Mouse (Mus musculus) forebrain, embryonic 14.5 days (tissue): Measurements from ENCODE around the gene Sugp1. TPM values are rescaled to one million over a fixed set of nuclear protein-coding genes. Genes with fewer than 3 reads are reported as not detected.

ENCODE experiments used
- ATAC-seq: fragments of 200-750 bp; cut with Nextera tagmentation; 2 replicates; pipeline ENCODE4 v1.8.0; 2017; ENCODE audit warnings: mild to moderate bottlenecking, moderate library complexity
- DNase-seq: peaks from one replicate; pipeline ENCODE4 v3.0.0-alpha.2; 2015; ENCODE audit warnings: low spot score
- H3K27ac ChIP-seq: fragments of 300-500 bp; sonication (generic); 2 replicates; pipeline ENCODE4 v1.5.1; 2014; ENCODE audit warnings: low read depth, mild to moderate bottlenecking, control low read depth, low read length, moderate library complexity
- H3K27me3 ChIP-seq: fragments of 300-500 bp; sonication (generic); replicated peaks from 2 replicates; pipeline ENCODE4 v1.6.1; 2014; ENCODE audit warnings: low read length, control low read depth, mixed read lengths; ENCODE audit not compliant: control insufficient read depth, insufficient read depth
- H3K36me3 ChIP-seq: fragments of 300-500 bp; sonication (generic); 2 replicates; pipeline ENCODE4 v1.6.1; 2014; ENCODE audit warnings: low read length, control low read depth; ENCODE audit not compliant: control insufficient read depth, insufficient read depth
- H3K4me1 ChIP-seq: fragments of 300-500 bp; sonication (generic); 2 replicates; pipeline ENCODE4 v1.6.1; 2014; ENCODE audit warnings: antibody characterized with exemption, low read length, control low read depth; ENCODE audit not compliant: control insufficient read depth, insufficient read depth
- H3K4me2 ChIP-seq: fragments of 300-500 bp; sonication (generic); 2 replicates; pipeline ENCODE4 v1.6.1; 2014; ENCODE audit warnings: mild to moderate bottlenecking, control low read depth, low read length
- H3K4me3 ChIP-seq: fragments of 300-500 bp; sonication (generic); 2 replicates; pipeline ENCODE4 v1.5.1; 2014; ENCODE audit warnings: low read depth, low read length, control low read depth
- H3K9ac ChIP-seq: fragments of 300-500 bp; sonication (generic); 2 replicates; pipeline ENCODE4 v1.6.1; 2014; ENCODE audit warnings: mild to moderate bottlenecking, low read length, control low read depth, moderate library complexity
- H3K9me3 ChIP-seq: fragments of 300-500 bp; sonication (generic); replicated peaks from 2 replicates; pipeline ENCODE4 v1.6.1; 2016; ENCODE audit warnings: low read length, control low read depth, mixed read lengths; ENCODE audit not compliant: control insufficient read depth
- WGBS: fragments of 180-500 bp; shearing (Covaris S2); extraction: QIAGEN DNeasy Blood & Tissue Kit; methylation state at CpG from one replicate; pipeline ENCODE4 v1.1.7; 2014; 5-methylcytosine and 5-hydroxymethylcytosine counted together
- polyA plus RNA-seq: library from polyadenylated mRNA; unstranded; fragments of >200 nt; fragmentation: Nextera tagmentation; extraction: Ambion mirVana; gene quantifications from 2 replicates; pipeline ENCODE4 v1.2.1, GENCODE M21; 2014

Sugp1 gene
- polyA plus RNA-seq, 1 experiment from 2014 or later = 43.5 TPM

- Histone ChIP-seq H3K27ac (no peak overlapping the region), H3K27me3 (no peaks in the 10 kb centered on the region), H3K4me3 (no peak overlapping the region), H3K9ac (no peak overlapping the region), H3K36me3 (peaks cover 42% of the 10 kb centered on the region), H3K4me1 (no peaks in the 10 kb centered on the region), H3K4me2 (no peak overlapping the region), H3K9me3 (no peaks in the 10 kb centered on the region)
- DNase-seq (no peak), ATAC-seq (no peak)
- WGBS = 62% methylated on average over 8 of the region's 8 CpGs
These were observed 30.5 kb downstream of the Sugp1 start for GRCm38 (mm10) chr8:70073120-70073519.

- Histone ChIP-seq H3K4me1 (no peaks in the 10 kb centered on the region), H3K4me2 (no peak overlapping the region), H3K9me3 (no peaks in the 10 kb centered on the region), H3K27ac (no peak overlapping the region), H3K27me3 (no peaks in the 10 kb centered on the region), H3K36me3 (peaks cover 36% of the 10 kb centered on the region), H3K4me3 (no peak overlapping the region), H3K9ac (no peak overlapping the region)
- DNase-seq (no peak), ATAC-seq (no peak)
- 95% methylated on average over 1 of the region's 1 CpGs for WGBS
These were observed 31.1 kb downstream of the Sugp1 start for GRCm38 (mm10) chr8:70073682-70074081.

- Histone ChIP-seq H3K4me2 (no peak overlapping the region), H3K9me3 (no peaks in the 10 kb centered on the region), H3K27ac (no peak overlapping the region), H3K9ac (no peak overlapping the region), H3K4me1 (0 out of 2 replicates have a peak, but pooled peaks cover 2% of the 10 kb centered on the region), H3K27me3 (peaks cover 43% of the 10 kb centered on the region), H3K36me3 (no peaks in the 10 kb centered on the region), H3K4me3 (no peak overlapping the region)
- no peak for ATAC-seq
- WGBS = 92% methylated on average over 2 of the region's 2 CpGs
- DNase-seq = no peak
These were observed 39.4 kb downstream of the Sugp1 start for GRCm38 (mm10) chr8:70081976-70082375.

DNA sequence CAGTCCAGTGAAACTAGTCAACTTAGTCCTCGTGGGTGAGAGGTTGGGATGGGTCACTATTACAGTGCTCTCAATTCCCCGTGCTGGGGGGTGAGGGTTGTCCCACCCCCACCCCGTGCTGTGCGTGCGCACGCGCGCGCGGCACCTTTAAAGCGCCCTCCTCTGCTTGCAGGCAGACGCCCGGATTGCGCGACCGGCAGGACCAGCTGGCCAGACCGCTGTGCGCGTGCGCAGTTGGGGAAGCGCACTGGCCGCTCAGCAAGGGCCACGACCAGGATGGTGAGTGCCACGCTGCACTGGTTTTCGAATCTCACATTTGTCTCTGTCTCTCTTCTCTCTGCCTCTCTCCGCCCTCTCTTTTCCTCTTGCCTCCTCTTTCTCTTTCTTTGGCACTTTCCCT, 40.7 kb downstream of the Sugp1 start, which contains the start of gene Hapln4:
Hapln4 (plus strand) TSS at position 173 of the 400 bp plus-strand sequence.
- Histone ChIP-seq H3K4me1 (peaks cover 6% of the 10 kb centered on the region), H3K4me3 (peak within 1 kb of the TSS; percentile 31), H3K27ac (no peak within 1 kb of the TSS), H3K4me2 (peak within 1 kb of the TSS; percentile 68), H3K36me3 (no peaks in the 10 kb centered on the region), H3K27me3 (peaks cover 57% of the 10 kb centered on the region), H3K9me3 (no peaks in the 10 kb centered on the region), H3K9ac (peak within 1 kb of the TSS; percentile 36)
- DNase-seq (peak; percentile 63), ATAC-seq (no peak)
- WGBS = under 1% methylated on average over 26 of the region's 26 CpGs

- Histone ChIP-seq H3K4me3 (peak overlapping the region; percentile 31), H3K4me2 (peak overlapping the region; percentile 68), H3K4me1 (peaks cover 6% of the 10 kb centered on the region), H3K27me3 (peaks cover 62% of the 10 kb centered on the region), H3K36me3 (no peaks in the 10 kb centered on the region), H3K9ac (peak overlapping the region; percentile 36), H3K27ac (no peak overlapping the region), H3K9me3 (no peaks in the 10 kb centered on the region)
- WGBS = under 1% methylated on average over 71 of the region's 71 CpGs
- ATAC-seq (no peak), DNase-seq (no peak)
These were observed 41.8 kb downstream of the Sugp1 start for GRCm38 (mm10) chr8:70084191-70085065.

DNA sequence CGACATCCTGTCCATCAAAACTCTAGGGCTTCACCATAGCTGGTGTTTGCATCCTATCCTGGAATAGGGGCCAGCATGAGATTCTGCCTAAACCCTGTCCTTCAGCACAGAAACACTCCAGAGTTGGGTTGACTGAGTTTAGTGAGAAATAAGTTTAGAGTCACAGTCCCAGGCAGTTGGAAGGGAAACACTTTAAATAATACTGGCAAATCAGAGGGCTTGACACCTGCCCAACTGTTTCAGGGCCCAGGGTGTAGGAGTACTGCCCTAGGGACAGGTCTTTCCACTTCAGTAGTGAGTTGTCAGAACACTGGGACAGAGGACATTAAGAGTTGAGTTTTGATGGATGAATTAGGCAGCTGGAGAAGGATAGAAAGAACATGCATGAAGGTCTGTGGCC, 43.5 kb downstream of the Sugp1 start:
- Histone ChIP-seq H3K36me3 (no peaks in the 10 kb centered on the region), H3K9me3 (no peaks in the 10 kb centered on the region), H3K27me3 (peaks cover 62% of the 10 kb centered on the region), H3K27ac (no peak overlapping the region), H3K4me2 (no peak overlapping the region), H3K9ac (no peak overlapping the region), H3K4me3 (no peak overlapping the region), H3K4me1 (peaks cover 6% of the 10 kb centered on the region)
- no peak for DNase-seq
- 39% methylated on average over 1 of the region's 1 CpGs for WGBS
- no peak for ATAC-seq

DNA sequence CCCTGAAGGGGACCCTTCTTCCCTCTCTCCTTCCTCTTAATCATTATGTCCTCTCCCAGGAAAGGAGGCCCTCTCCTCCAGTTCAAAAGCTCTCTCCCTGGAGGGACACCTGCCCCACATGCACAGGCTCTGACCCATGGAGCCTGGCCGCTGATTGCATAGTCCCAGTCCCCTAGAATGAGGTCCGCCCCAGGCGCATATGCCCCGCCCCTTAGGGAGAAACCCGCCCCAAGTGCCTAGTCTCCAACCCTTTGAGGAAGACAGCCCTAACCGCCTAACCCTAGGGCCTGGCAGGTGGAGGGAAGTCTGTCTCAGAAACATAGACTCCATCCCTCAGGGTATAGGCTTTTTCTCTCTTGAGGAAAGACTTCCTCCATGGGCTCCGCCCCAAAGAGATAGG, 44.6 kb downstream of the Sugp1 start:
- no peaks in the 10 kb centered on the region for H3K9me3 ChIP-seq
- 4% methylated on average over 7 of the region's 7 CpGs for WGBS
- H3K9ac ChIP-seq = no peak overlapping the region
- peaks cover 6% of the 10 kb centered on the region for H3K4me1 ChIP-seq
- no peak overlapping the region for H3K27ac ChIP-seq
- peaks cover 62% of the 10 kb centered on the region for H3K27me3 ChIP-seq
- no peaks in the 10 kb centered on the region for H3K36me3 ChIP-seq
- ATAC-seq = no peak
- no peak for DNase-seq
- H3K4me2 ChIP-seq = no peak overlapping the region
- no peak overlapping the region for H3K4me3 ChIP-seq

DNA sequence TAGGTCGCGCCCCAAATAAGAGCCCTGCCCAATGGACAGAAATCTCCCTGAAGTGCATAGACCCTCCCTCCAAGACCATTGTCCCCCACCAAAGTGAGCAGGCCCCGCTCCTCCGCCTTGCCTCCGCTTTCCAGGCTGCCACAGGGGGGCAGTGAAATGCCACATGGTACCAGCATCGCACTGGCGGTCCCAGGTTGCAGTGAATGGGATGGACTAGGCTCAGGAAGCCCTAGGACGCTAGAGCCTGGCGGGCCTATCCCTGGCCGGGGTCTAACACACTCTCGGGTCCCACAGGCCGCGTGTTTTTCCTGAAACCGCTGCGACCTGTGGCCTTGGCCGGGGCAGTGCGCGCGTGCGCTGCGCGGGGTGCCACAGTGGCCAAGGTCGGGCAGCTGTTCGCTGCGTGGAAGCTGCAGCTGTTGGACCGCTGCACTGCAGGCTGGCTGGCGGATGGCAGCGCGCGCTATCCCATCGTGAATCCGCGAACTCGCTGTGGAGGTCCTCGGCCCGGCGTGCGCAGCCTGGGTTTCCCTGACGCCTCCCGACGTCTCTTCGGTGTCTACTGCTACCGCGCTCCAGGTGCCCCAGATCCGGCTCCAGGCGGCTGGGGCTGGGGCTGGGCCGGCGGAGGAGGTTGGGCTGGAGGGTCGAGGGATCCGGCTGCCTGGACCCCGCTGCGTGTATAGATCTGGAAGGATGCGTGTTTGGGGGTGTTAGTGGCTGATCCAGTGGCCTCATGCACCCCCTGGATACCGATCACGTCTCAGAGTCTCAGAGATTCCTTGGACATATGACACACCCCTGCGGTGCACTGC, 45.4 kb downstream of the Sugp1 start:
- peak overlapping the region; percentile 56 for H3K9ac ChIP-seq

More for the DNA sequence above, 45.4 kb downstream of the Sugp1 start:
- Histone ChIP-seq H3K4me2 (peak overlapping the region; percentile 77), H3K9me3 (no peaks in the 10 kb centered on the region), H3K4me3 (peak overlapping the region; percentile 37), H3K4me1 (peaks cover 6% of the 10 kb centered on the region), H3K36me3 (no peaks in the 10 kb centered on the region), H3K27me3 (peaks cover 58% of the 10 kb centered on the region), H3K27ac (no peak overlapping the region)
- peak; percentile 77 for DNase-seq
- WGBS = 3% methylated on average over 56 of the region's 56 CpGs
- peak; percentile 78 for ATAC-seq
